Mouse (Mus musculus): Measurements from ENCODE around the gene Rnf32.

The Rnf32 gene

DNA sequence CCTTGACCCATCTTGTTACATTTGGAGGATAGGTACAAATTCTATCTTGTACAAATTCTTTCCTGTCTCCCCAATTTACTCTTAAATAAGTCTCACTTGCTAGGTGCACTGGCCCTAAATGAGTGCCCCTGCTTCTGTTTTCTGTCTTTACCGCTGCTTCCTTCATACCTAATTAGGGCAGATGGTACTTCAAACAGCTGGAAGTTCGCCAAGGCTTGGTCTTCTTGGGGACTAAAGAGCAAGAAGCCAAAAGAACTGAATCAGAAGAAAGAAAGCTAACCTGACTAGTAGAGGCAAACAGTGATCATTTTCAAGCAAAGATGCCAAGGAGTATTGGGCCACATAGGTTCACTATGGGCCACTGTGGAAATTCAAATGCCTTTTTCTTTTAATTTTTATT, 77.6 kb downstream of the Rnf32 start:
- no peak for DNase-seq (ENCODE audit: low spot score in 2 of 2)

DNA sequence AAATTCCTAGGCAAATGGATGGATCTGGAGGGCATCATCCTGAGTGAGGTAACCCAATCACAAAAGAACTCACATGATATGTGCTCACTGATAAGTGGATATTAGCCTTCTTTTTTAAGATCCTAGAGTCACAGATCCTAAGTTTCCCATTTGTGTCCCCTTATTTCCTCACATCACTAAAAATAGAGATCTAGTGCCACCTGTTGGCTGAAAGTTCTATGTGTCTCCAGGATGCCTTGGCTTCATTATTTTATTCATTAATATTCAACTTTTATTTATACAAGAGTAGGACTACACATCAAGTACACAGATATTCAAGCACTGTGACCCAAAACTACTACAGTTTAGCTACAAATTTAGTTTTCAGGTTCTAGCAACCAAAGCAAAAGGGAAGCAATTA, 79.0 kb downstream of the Rnf32 start:
- DNase-seq (ENCODE audit: low spot score in 2 of 2): no peak
